Mouse (Mus musculus) hindbrain, embryonic 11.5 days (tissue): ENCODE data around the gene Farp1. TPM values are rescaled to one million over a fixed set of nuclear protein-coding genes. Genes with fewer than 3 reads are reported as not detected.

ENCODE experiments used
- ATAC-seq: fragments of 200-750 bp; cut with Nextera tagmentation; 2 replicates; pipeline ENCODE4 v1.8.0; 2017; ENCODE audit warnings: mild to moderate bottlenecking, moderate TSS enrichment, moderate library complexity; ENCODE audit not compliant: low FRiP score
- DNase-seq: peaks from one replicate; pipeline ENCODE4 v3.0.0-alpha.2; 2015; ENCODE audit warnings: low spot score
- H3K27ac ChIP-seq: fragments of 300-500 bp; sonication (generic); 2 replicates; pipeline ENCODE4 v1.5.1; 2014; ENCODE audit warnings: mild to moderate bottlenecking, low read depth, low read length
- H3K27me3 ChIP-seq: fragments of 300-500 bp; sonication (generic); 2 replicates; pipeline ENCODE4 v1.6.1; 2014; ENCODE audit warnings: mild to moderate bottlenecking, low read length, moderate library complexity, mixed read lengths; ENCODE audit not compliant: control insufficient read depth, insufficient read depth
- H3K36me3 ChIP-seq: fragments of 300-500 bp; sonication (generic); 2 replicates; pipeline ENCODE4 v1.6.1; 2014; ENCODE audit warnings: mild to moderate bottlenecking, low read length, moderate library complexity, mixed read lengths; ENCODE audit not compliant: control insufficient read depth, insufficient read depth
- H3K4me1 ChIP-seq: fragments of 300-500 bp; sonication (generic); replicated peaks from 2 replicates; pipeline ENCODE4 v1.6.1; 2014; ENCODE audit warnings: low read length, mixed read lengths; ENCODE audit not compliant: control insufficient read depth, insufficient read depth
- H3K4me2 ChIP-seq: fragments of 300-500 bp; sonication (generic); replicated peaks from 2 replicates; pipeline ENCODE4 v1.6.1; 2014; ENCODE audit warnings: mild to moderate bottlenecking, low read depth, low read length
- H3K4me3 ChIP-seq: fragments of 300-500 bp; sonication (generic); 2 replicates; pipeline ENCODE4 v1.5.1; 2014; ENCODE audit warnings: low read depth, low read length
- H3K9ac ChIP-seq: fragments of 300-500 bp; sonication (generic); 2 replicates; pipeline ENCODE4 v1.6.1; 2014; ENCODE audit warnings: low read depth, low read length
- H3K9me3 ChIP-seq: fragments of 300-500 bp; sonication (generic); 2 replicates; pipeline ENCODE4 v1.6.1; 2016; ENCODE audit warnings: low read length; ENCODE audit not compliant: control insufficient read depth
- WGBS: fragments of 180-500 bp; shearing (Covaris S2); extraction: QIAGEN DNeasy Blood & Tissue Kit; methylation state at CpG from one replicate; pipeline ENCODE4 v1.1.7; 2014; 5-methylcytosine and 5-hydroxymethylcytosine counted together
- polyA plus RNA-seq: library from polyadenylated mRNA; unstranded; fragments of >200 nt; fragmentation: Nextera tagmentation; extraction: Ambion mirVana; gene quantifications from 2 replicates; pipeline ENCODE4 v1.2.1, GENCODE M21; 2014

Gene Farp1
- polyA plus RNA-seq, 1 experiment from 2014 or later = 32.5 TPM

GRCm38 (mm10) chr14:121147026-121147425 lies 112.0 kb downstream of the Farp1 start:
- Histone ChIP-seq H3K4me3 (no peak overlapping the region), H3K9ac (no peak overlapping the region), H3K4me1 (no peaks in the 10 kb centered on the region), H3K27ac (no peak overlapping the region), H3K9me3 (no peaks in the 10 kb centered on the region), H3K4me2 (no peak overlapping the region), H3K27me3 (no peaks in the 10 kb centered on the region), H3K36me3 (no peaks in the 10 kb centered on the region)
- DNase-seq (no peak), ATAC-seq (no peak)
- WGBS = 85% methylated on average over 3 of the region's 3 CpGs

DNA sequence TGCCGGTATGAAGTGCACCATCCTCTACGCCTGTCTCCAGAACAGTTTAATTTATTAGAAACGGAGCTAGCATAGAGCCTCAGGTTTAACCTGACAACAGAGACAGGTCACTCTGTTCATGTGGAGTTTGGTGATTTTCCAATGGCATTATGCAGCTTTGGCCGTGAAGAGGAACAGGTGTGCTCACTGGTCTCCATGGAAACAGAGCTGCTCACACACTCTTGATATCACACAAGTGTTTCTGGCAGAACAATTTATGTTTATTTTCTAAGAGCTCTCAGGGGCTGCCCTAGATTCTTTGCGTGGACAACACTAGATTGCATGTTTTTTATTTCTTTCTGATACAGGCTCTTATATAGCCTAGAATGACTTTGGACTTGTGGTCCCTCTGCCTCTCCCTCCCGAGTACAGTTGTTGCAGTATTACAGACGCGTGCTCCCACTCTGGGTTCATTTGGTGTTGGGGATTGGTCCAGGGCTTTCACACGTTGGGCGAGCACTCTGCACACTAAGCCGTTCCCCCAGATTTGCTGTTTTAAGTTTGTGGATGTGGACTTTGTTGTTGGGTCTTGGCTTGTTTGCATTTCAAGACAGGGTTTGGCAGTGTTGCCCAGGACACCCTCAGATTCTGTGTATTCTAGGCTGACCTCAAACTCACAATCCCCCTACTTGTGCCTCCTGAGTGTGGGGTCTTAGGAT lies 113.2 kb downstream of the Farp1 start:
- H3K4me3 ChIP-seq = no peak overlapping the region
- H3K4me1 ChIP-seq = no peaks in the 10 kb centered on the region
- no peak for DNase-seq
- no peak for ATAC-seq
- WGBS = 95% methylated on average over 11 of the region's 11 CpGs
- H3K27me3 ChIP-seq = no peaks in the 10 kb centered on the region
- H3K9ac ChIP-seq = no peak overlapping the region
- H3K4me2 ChIP-seq = no peak overlapping the region
- H3K9me3 ChIP-seq = no peaks in the 10 kb centered on the region
- no peak overlapping the region for H3K27ac ChIP-seq
- H3K36me3 ChIP-seq = no peaks in the 10 kb centered on the region

- Histone ChIP-seq H3K9me3 (no peaks in the 10 kb centered on the region), H3K4me2 (no peak overlapping the region), H3K4me1 (no peaks in the 10 kb centered on the region), H3K36me3 (no peaks in the 10 kb centered on the region), H3K27ac (no peak overlapping the region), H3K27me3 (no peaks in the 10 kb centered on the region), H3K9ac (no peak overlapping the region), H3K4me3 (no peak overlapping the region)
- ATAC-seq (no peak), DNase-seq (no peak)
- WGBS = 60% methylated on average over 5 of the region's 5 CpGs
Measured at GRCm38 (mm10) chr14:121149984-121150383, 115.0 kb downstream of the Farp1 start.

- 92% methylated on average over 10 of the region's 10 CpGs for WGBS
- Histone ChIP-seq H3K4me2 (no peak overlapping the region), H3K27ac (no peak overlapping the region), H3K36me3 (no peaks in the 10 kb centered on the region), H3K27me3 (no peaks in the 10 kb centered on the region), H3K9me3 (no peaks in the 10 kb centered on the region), H3K4me1 (no peaks in the 10 kb centered on the region), H3K9ac (no peak overlapping the region), H3K4me3 (no peak overlapping the region)
- DNase-seq = no peak
- ATAC-seq = no peak
Measured at GRCm38 (mm10) chr14:121151837-121152236, 116.8 kb downstream of the Farp1 start.

DNA sequence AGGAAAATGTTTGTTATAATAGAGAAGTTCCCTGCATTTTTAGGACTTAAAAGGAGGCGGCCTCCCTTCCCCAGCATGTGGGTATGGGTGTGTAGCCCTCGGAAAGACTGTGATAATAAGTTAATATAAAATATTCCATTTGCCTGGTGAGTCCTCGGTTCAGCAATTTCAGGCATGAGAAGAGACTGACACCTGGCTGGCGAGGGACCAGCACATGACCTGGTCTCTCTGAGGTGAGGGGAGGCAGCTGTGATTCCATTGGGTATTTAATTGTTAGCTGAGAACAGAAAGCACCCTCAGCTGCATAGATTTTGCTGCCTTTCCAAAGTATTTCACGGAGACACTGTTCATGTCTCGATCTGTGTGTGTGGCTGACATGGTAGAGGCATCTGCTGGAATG lies 117.8 kb downstream of the Farp1 start:
- Histone ChIP-seq H3K9me3 (no peaks in the 10 kb centered on the region), H3K27me3 (no peaks in the 10 kb centered on the region), H3K36me3 (no peaks in the 10 kb centered on the region), H3K4me2 (no peak overlapping the region), H3K27ac (no peak overlapping the region), H3K4me1 (no peaks in the 10 kb centered on the region), H3K4me3 (no peak overlapping the region), H3K9ac (no peak overlapping the region)
- WGBS = 77% methylated on average over 6 of the region's 6 CpGs
- DNase-seq = no peak
- peak; percentile 26; the same call in 1 of the 2 replicates for ATAC-seq

GRCm38 (mm10) chr14:121153260-121153659 lies 118.3 kb downstream of the Farp1 start:
- Histone ChIP-seq H3K27me3 (no peaks in the 10 kb centered on the region), H3K36me3 (no peaks in the 10 kb centered on the region), H3K9ac (no peak overlapping the region), H3K4me1 (no peaks in the 10 kb centered on the region), H3K27ac (no peak overlapping the region), H3K4me2 (no peak overlapping the region), H3K4me3 (no peak overlapping the region), H3K9me3 (no peaks in the 10 kb centered on the region)
- 39% methylated on average over 7 of the region's 7 CpGs for WGBS
- DNase-seq (peak; percentile 27), ATAC-seq (peak; percentile 46)

DNA sequence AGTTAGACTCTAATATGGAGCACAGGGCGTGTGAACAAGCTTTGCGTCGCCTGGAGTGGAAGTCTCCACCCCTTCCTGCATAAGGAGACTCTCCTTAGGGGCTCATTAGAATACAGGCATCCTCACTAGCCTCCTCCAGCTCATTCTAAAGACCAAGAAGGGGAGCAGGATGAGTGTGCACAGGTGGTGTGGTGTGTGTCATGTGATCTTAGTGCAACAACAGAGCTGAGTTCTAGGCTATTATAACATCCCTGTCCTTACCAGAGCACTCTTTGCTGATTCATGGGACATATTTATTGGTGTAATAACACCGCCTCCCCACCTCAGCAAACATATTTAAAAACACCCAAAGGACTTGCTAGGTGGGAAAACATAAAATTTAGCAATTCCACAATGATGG lies 120.2 kb downstream of the Farp1 start:
- Histone ChIP-seq H3K4me2 (no peak overlapping the region), H3K27me3 (no peaks in the 10 kb centered on the region), H3K4me3 (no peak overlapping the region), H3K9ac (no peak overlapping the region), H3K27ac (no peak overlapping the region), H3K36me3 (no peaks in the 10 kb centered on the region), H3K4me1 (no peaks in the 10 kb centered on the region), H3K9me3 (no peaks in the 10 kb centered on the region)
- DNase-seq (no peak), ATAC-seq (no peak)
- WGBS = 88% methylated on average over 4 of the region's 4 CpGs

DNA sequence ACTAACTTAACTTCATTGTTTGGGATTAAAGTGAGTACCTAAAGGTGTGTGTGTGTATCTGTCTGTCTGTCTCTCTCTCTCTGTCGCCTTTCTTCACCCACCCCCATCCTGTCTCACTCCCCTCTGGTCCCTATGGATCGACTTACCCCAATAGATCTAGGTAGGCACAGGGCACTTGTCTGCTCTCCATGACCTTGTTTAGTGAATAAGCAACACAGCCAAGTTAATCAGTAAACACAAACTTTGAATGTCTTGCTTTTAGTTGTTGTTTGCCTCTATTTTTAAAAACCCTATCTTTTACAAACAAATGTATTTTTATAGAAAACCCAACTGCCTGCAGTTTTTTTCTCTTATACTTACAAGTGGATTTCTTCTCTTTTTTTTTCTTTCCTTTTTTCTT lies 123.6 kb downstream of the Farp1 start:
- Histone ChIP-seq H3K4me3 (no peak overlapping the region), H3K36me3 (no peaks in the 10 kb centered on the region), H3K4me1 (no peaks in the 10 kb centered on the region), H3K27me3 (no peaks in the 10 kb centered on the region), H3K9me3 (no peaks in the 10 kb centered on the region), H3K27ac (no peak overlapping the region), H3K4me2 (no peak overlapping the region), H3K9ac (no peak overlapping the region)
- WGBS = 68% methylated on average over 2 of the region's 2 CpGs
- no peak for DNase-seq
- ATAC-seq = no peak

DNA sequence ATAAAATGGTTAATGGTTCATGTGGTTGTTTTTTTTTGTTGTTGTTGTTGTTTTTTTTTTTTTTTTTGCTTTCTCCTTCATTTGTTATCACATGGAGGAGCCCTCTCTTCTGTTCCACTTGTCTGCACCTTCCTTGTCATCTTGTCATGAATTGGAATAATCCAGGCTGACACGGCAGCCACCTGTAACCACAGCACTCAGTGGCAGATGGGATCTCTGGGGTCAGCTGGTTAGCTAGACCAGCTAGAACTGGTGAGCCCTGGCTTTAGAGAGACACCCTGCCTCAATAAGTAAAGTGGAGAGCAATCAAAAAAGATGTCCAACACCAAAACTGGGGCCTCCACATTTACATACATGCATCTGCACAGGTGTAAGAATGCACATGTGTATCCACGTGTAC lies 127.8 kb downstream of the Farp1 start:
- Histone ChIP-seq H3K4me1 (no peaks in the 10 kb centered on the region), H3K4me3 (no peak overlapping the region), H3K36me3 (no peaks in the 10 kb centered on the region), H3K27me3 (no peaks in the 10 kb centered on the region), H3K9me3 (no peaks in the 10 kb centered on the region), H3K27ac (no peak overlapping the region), H3K9ac (no peak overlapping the region), H3K4me2 (no peak overlapping the region)
- ATAC-seq = no peak
- WGBS = 93% methylated on average over 2 of the region's 2 CpGs
- DNase-seq = no peak
